Mouse (Mus musculus): ENCODE results near the gene Grid1.

DNA sequence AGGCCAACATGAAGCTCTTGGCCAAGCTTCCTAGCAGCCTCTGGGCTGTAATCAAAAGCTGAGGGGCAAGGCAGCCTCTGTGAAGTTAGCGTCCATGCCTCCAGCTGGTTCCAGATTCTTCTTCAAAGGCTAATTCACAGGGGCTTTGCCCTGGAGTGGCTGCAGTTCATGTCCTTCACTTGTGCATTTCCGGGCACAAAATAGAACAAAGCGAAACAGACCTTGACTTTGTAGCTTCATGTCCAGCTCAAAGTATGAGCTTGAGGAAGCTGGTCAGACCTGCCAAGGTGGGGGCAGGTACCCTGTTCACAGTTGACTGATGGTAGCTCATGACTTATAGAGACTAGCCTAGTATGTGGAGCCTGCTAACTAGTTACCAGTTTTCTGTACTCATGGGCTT lies 356.1 kb downstream of the Grid1 start:
- TF ChIP-seq CTCF (IDR thresholded peaks at IDR 0.05; ENCODE audit: extremely low read depth, insufficient read depth, low read length) (no peak), POLR2A (IDR thresholded peaks at IDR 0.05; ENCODE audit: extremely low read depth, insufficient read depth, low read length) (no peak)

Measured in cortical plate, adult 2 months (tissue).